In the genomic region with DNA sequence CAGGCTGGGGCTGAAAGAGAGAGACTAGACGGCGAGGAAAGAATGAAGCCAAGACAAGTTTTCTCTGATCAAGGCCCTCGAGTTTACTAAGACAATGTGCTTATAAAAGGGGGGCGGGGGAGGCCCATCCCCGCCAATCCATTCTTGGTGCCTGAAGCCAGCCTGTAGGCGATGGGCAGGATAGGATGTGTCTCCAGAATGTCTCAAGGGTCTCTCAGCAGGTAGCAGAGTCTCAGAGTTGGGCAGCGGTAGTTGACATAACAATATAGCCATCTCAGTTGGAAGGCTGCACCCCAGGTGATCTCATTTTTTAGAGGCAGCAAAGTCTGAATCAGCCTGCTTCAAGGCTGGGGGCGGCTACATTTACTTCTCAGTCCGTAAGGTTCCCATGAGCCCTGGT, we compare ENCODE assay signal across 15 mouse cellular contexts.
"Had no signal": no experiment of that assay in that cellular context is flagged by ENCODE, and none has a peak within 500 bp of the region (broad histone marks: within the 10 kb centered on the region; RNA-seq: fewer than 3 reads in every experiment).

No protein-coding gene starts in this region.

- DNase-seq: kidney, adult 2 months; kidney, postnatal 14 days; lung, embryonic 14.5 days; lung, postnatal 10 days; lung, postnatal 4 days; midbrain, embryonic 14.5 days; retina, postnatal 1 day; thymus, adult 18-20 months; thymus, postnatal 14 days had no signal

- H3K27me3 ChIP-seq: kidney, embryonic 15.5 days; limb, embryonic 15.5 days; liver, embryonic 12.5 days had no signal

- H3K27ac ChIP-seq: kidney, embryonic 15.5 days; left cerebral cortex, adult 2 months; limb, embryonic 15.5 days; liver, embryonic 12.5 days; midbrain, embryonic 10.5 days had no signal

- ATAC-seq: liver, embryonic 12.5 days had no signal

- H3K4me3 ChIP-seq: kidney, embryonic 15.5 days; left cerebral cortex, adult 2 months; limb, embryonic 15.5 days; liver, embryonic 12.5 days; midbrain, embryonic 10.5 days; myocyte had no signal

- H3K9ac ChIP-seq: kidney, embryonic 15.5 days; limb, embryonic 15.5 days; liver, embryonic 12.5 days; lung, embryonic 14.5 days had no signal

- H3K9me3 ChIP-seq: kidney, embryonic 15.5 days; limb, embryonic 15.5 days; liver, embryonic 12.5 days; midbrain, embryonic 10.5 days had no signal

- H3K4me2 ChIP-seq: kidney, embryonic 15.5 days; limb, embryonic 15.5 days; liver, embryonic 12.5 days; lung, embryonic 14.5 days had no signal
